Mouse (Mus musculus): ENCODE measurements at regions not wholly inside any gene's neighbourhood (a gene's known extent, or its start where the extent isn't known, plus 50 kb on each side); places are given as distances from the start of the nearest gene placed in this dataset.

DNA sequence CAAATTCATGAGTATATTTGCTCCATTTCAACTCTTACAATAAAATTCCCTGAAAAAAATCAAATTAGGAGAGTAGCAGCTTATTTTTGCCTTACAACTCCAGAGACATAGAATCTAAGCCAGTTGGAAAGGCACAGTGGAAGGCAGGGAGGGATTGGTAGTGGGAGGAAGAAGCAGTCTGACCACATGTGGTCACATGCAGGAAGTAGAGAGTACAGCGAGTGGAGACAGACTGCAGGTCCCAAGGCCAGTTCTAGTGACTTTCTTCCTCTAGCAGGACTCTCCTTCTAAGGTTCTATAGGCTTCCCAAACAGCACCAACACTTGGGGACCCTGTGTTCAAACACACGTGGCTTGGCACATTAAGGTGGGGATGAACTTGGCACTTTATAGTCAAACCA lies 245.6 kb upstream of the Adgrl4 start:
- Histone ChIP-seq H3K36me3 (no peaks in the 10 kb centered on the region), H3K9me3 (no peaks in the 10 kb centered on the region), H3K9ac (no peak overlapping the region), H3K4me3 (no peak overlapping the region), H3K27ac (no peak overlapping the region), H3K4me2 (no peak overlapping the region), H3K4me1 (no peaks in the 10 kb centered on the region), H3K27me3 (no peaks in the 10 kb centered on the region)
- WGBS: 78% methylated on average over 2 of the region's 2 CpGs
- no peak for ATAC-seq (ENCODE audit: insufficient number of reproducible peaks, insufficient read depth, low FRiP score, low TSS enrichment, low read depth)

DNA sequence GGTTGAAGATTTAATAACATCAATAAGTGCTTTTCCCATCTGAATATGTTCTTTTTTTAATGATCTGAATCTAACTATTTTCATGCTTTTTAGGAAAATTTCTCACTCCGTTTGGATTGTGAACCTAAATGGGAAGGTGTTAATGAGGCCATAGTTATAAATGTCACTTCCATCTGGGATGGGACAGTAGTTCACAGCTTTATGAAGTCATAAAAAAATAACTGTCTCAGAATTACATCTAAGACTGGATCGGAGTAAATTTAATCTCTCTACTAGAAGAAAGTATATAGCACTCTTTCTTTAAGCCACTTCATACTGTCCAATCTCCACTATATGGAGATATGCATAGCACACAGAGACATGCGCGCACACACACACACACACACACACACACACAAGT lies 226.7 kb upstream of the Adgrl4 start:
- Histone ChIP-seq H3K4me2 (no peak overlapping the region), H3K4me3 (no peak overlapping the region), H3K4me1 (no peaks in the 10 kb centered on the region), H3K9ac (no peak overlapping the region), H3K9me3 (no peaks in the 10 kb centered on the region), H3K36me3 (no peaks in the 10 kb centered on the region), H3K27ac (no peak overlapping the region), H3K27me3 (no peaks in the 10 kb centered on the region)
- 91% methylated on average over 4 of the region's 4 CpGs for WGBS
- ATAC-seq (ENCODE audit: insufficient number of reproducible peaks, insufficient read depth, low FRiP score, low TSS enrichment, low read depth): no peak

DNA sequence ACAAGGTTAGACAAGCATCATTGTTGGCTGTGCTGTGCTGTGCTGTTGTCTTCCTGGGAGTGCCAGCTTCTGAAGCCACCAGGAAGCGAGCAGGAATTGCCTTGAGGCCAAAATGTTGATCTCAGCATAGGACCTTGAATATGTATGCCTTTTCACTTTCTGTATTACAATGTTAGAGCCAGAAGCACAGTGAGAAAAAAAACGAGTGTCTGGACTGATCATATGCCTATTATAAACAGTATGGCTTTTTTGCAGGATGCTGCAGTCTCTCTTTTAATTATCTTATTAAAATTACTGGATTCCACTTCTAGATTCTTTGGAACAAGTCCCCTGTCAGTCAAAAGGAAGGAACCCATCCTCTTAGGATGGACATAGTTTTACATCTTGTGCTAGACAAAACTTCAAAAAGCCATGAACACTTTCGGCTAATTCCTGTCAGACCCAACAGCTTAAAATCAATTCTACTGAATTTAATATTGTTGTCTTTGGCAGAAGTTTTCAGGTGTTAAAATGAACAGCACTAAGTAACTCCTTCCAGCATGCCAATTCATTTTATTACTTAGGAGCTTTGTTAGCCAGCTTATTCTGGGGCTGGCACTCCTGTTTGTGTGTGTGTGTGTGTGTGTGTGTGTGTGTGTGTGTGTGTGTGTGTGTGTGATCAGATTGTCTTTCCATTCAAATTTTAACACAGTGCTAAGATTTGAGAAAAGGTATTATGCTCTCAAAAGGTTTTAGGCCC lies 220.8 kb upstream of the Adgrl4 start:
- WGBS: 53% methylated on average over 3 of the region's 3 CpGs
- no peak for ATAC-seq (ENCODE audit: insufficient number of reproducible peaks, insufficient read depth, low FRiP score, low TSS enrichment, low read depth)
- Histone ChIP-seq H3K36me3 (no peaks in the 10 kb centered on the region), H3K27ac (no peak overlapping the region), H3K27me3 (no peaks in the 10 kb centered on the region), H3K4me3 (no peak overlapping the region), H3K4me2 (no peak overlapping the region), H3K9me3 (no peaks in the 10 kb centered on the region), H3K9ac (no peak overlapping the region), H3K4me1 (0 out of 2 replicates have a peak, but pooled peaks cover 5% of the 10 kb centered on the region)

DNA sequence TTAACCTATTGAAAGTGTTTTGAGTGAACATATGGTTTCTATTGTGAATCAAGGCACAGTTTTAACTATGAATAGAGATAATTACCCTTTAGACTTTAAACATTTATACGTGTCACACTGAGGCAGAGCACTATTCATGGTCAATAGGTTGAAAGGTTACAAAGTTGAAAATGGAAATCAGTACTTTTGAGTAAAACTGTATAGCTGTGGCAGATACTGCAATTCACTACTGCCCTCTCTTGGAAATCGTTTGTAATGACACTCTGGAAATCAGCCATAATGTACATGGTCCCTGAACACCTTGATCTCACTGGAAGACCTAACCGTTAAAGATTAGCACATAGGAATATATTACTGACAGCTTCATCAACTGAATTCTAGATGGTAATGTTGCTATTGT lies 215.3 kb upstream of the Adgrl4 start:
- 0 out of 2 replicates have a peak, but pooled peaks cover 5% of the 10 kb centered on the region for H3K4me1 ChIP-seq
- no peak overlapping the region for H3K9ac ChIP-seq
- ATAC-seq (ENCODE audit: insufficient number of reproducible peaks, insufficient read depth, low FRiP score, low TSS enrichment, low read depth): no peak
- WGBS: 7% methylated on average over 3 of the region's 3 CpGs
- H3K4me3 ChIP-seq: no peak overlapping the region
- H3K9me3 ChIP-seq: no peaks in the 10 kb centered on the region
- no peaks in the 10 kb centered on the region for H3K27me3 ChIP-seq
- no peaks in the 10 kb centered on the region for H3K36me3 ChIP-seq
- H3K4me2 ChIP-seq: no peak overlapping the region
- H3K27ac ChIP-seq: no peak overlapping the region

DNA sequence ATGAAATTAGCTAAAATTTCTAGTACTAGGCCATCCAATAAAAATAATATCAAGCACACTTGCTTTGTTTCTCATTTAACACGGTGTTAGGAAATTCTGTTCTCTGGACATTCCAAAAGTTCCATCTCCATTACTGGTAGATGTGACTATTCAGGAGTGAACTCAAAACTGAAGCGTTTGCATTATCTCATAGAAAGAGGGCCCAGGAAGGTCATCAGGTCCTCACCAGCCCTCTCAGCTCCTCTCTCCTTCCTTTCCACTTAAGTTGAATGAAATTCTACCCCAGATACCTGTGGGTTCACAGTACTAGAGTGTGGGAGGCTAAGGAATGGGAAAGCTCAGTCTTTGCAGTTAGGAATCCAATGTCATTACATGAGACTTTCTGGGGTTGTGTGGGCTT lies 185.2 kb upstream of the Adgrl4 start:
- Histone ChIP-seq H3K9me3 (no peaks in the 10 kb centered on the region), H3K27ac (no peak overlapping the region), H3K4me1 (no peaks in the 10 kb centered on the region), H3K36me3 (no peaks in the 10 kb centered on the region), H3K9ac (no peak overlapping the region), H3K4me2 (no peak overlapping the region), H3K27me3 (no peaks in the 10 kb centered on the region), H3K4me3 (no peak overlapping the region)
- 77% methylated on average over 2 of the region's 2 CpGs for WGBS
- ATAC-seq (ENCODE audit: insufficient number of reproducible peaks, insufficient read depth, low FRiP score, low TSS enrichment, low read depth): no peak

DNA sequence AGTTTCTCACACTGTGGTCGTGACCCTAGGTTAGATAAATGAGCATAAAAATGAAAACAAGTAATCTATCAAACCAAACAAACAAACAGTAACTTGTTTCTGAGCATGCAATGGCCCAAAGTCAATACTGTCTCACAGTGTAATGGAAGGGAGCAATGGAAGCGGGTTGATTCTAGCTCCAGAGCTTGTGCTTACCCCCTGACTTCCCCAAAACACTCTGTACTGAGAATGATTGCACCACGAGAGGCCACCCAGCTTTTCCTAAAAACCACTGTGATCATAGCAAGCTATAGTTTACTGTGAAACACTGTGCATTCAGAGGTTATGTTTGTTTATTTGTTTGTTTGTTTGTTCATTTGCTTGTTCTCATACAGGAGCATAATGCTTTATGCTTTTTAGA lies 174.9 kb upstream of the Adgrl4 start:
- Histone ChIP-seq H3K9me3 (no peaks in the 10 kb centered on the region), H3K4me2 (no peak overlapping the region), H3K27me3 (no peaks in the 10 kb centered on the region), H3K9ac (no peak overlapping the region), H3K36me3 (no peaks in the 10 kb centered on the region), H3K4me3 (no peak overlapping the region), H3K4me1 (no peaks in the 10 kb centered on the region), H3K27ac (no peak overlapping the region)
- no peak for ATAC-seq (ENCODE audit: insufficient number of reproducible peaks, insufficient read depth, low FRiP score, low TSS enrichment, low read depth)
- WGBS: 84% methylated on average over 3 of the region's 3 CpGs

DNA sequence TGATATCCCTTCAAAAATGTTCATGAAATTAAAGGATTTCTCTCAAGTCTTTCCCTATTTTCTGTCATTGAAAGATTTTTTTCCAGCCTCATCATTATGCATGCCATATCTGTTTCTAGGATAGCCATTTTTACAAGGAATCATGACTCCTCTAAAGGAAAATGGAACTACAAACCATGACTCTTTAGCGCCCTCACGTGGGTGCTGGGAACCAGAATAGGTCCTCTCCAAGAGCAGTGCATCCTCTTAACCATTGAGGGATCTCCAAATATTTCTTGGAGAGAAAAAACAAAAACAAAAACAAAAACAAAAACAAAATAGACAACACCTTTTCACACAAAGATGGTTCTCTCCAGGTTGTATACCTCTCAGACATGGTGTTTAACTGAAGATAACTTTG lies 172.0 kb upstream of the Adgrl4 start:
- H3K9me3 ChIP-seq: no peaks in the 10 kb centered on the region
- no peak overlapping the region for H3K4me3 ChIP-seq
- ATAC-seq (ENCODE audit: insufficient number of reproducible peaks, insufficient read depth, low FRiP score, low TSS enrichment, low read depth): no peak
- 28% methylated on average over 2 of the region's 2 CpGs for WGBS
- no peaks in the 10 kb centered on the region for H3K27me3 ChIP-seq
- no peak overlapping the region for H3K27ac ChIP-seq
- no peak overlapping the region for H3K4me2 ChIP-seq
- no peaks in the 10 kb centered on the region for H3K36me3 ChIP-seq
- H3K4me1 ChIP-seq: no peaks in the 10 kb centered on the region
- no peak overlapping the region for H3K9ac ChIP-seq

DNA sequence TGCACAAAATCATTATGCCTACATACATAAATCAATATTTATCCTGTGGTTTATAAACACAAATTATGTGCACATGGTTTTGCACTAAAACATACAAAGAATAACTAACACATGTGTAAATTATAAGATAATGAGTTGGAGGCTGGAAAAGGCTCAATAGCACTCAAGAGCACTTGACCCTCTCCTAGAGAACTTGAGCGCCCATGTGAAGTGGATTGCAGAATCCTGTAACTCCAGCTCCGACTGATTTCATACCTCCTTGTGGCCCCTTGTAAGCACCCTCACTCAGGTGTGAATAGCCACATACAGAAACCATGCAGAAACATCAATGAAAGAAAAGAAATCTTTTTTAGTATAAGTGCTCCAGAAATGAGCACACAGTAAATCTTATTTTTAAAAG lies 168.2 kb upstream of the Adgrl4 start:
- no peak overlapping the region for H3K4me3 ChIP-seq
- no peak for ATAC-seq (ENCODE audit: insufficient number of reproducible peaks, insufficient read depth, low FRiP score, low TSS enrichment, low read depth)
- 78% methylated on average over 2 of the region's 2 CpGs for whole genome bisulfite sequencing

DNA sequence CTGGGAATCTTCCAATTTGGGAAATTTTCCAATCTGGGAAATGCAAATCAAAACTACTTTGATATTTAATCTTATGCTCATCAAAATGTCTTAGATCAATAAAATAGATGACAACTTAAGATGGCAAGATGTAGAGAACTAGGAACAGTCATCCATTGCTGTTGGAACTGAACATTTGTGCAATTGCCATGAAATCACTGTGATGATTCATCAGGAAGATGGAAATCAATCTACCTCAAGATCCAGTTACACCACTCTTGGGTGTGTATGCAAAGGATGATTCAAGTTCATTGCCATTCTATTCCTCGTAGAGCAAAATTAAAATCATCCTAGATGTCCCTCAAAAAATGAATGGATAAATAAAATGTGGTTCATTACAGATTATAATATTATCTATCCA lies 153.9 kb upstream of the Adgrl4 start:
- Histone ChIP-seq H3K9ac (no peak overlapping the region), H3K36me3 (no peaks in the 10 kb centered on the region), H3K4me1 (no peaks in the 10 kb centered on the region), H3K4me3 (no peak overlapping the region), H3K4me2 (no peak overlapping the region), H3K27ac (no peak overlapping the region), H3K27me3 (no peaks in the 10 kb centered on the region), H3K9me3 (no peaks in the 10 kb centered on the region)
- no peak for ATAC-seq (ENCODE audit: insufficient number of reproducible peaks, insufficient read depth, low FRiP score, low TSS enrichment, low read depth)
- 90% methylated on average over 1 of the region's 1 CpGs for WGBS

More for the DNA sequence above, 168.2 kb upstream of the Adgrl4 start:
- H3K9ac ChIP-seq: no peak overlapping the region
- H3K36me3 ChIP-seq: no peaks in the 10 kb centered on the region
- H3K4me1 ChIP-seq: no peaks in the 10 kb centered on the region
- no peaks in the 10 kb centered on the region for H3K27me3 ChIP-seq
- H3K27ac ChIP-seq: no peak overlapping the region
- H3K4me2 ChIP-seq: no peak overlapping the region
- no peaks in the 10 kb centered on the region for H3K9me3 ChIP-seq

DNA sequence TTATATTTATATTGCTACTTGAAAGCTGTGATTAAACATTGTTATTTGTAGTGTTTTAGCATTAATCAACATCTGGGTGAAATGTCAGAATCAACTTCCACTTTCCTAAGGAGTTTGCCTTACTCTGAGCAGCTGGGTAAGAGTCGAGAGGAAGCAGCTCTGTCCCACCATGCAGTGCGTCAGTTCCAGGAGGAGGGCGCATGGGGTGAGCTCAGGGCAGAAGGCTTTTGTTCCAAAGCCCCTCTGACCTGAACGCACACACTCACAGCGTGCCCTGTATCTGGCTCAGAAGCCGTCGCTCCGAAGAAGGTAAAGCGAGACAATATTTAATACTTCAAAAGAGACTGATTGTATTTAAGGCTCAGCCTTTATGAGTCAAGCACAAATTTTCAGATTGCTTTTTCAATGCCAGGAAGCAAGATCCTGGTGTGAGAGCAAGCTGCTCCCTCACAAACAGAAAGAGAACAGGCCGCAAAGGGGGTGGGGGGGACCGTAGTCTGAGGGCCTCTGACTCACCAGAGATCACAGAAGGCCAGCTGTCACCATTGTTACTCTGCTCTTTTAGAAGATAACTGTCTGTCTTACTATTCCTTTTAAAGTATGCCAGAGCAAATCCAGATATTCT lies 143.6 kb upstream of the Adgrl4 start:
- Histone ChIP-seq H3K27ac (no peak overlapping the region), H3K9ac (no peak overlapping the region), H3K9me3 (no peaks in the 10 kb centered on the region), H3K4me1 (no peaks in the 10 kb centered on the region), H3K36me3 (no peaks in the 10 kb centered on the region), H3K27me3 (no peaks in the 10 kb centered on the region), H3K4me3 (no peak overlapping the region), H3K4me2 (no peak overlapping the region)
- 59% methylated on average over 11 of the region's 11 CpGs for WGBS
- no peak for ATAC-seq (ENCODE audit: insufficient number of reproducible peaks, insufficient read depth, low FRiP score, low TSS enrichment, low read depth)

DNA sequence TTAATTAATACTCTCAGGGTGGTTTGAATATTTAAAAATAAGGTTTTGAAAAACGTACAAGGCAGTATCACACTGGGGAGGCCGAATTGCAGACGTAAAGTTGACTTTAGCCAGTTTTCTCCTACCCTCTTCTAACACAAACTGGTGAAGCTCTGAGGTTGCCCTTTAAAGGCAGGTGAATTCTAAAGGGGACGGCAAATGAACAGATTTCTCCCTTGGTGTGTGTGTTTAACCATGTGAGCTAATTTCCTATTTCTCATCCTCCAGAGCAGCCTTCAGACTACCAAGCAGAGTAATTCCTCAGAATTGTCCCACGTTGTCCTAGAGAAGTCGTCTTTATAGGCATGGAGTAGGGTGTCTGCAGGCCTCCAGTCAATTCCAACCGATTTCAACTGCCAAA lies 143.1 kb upstream of the Adgrl4 start:
- Histone ChIP-seq H3K36me3 (no peaks in the 10 kb centered on the region), H3K9me3 (no peaks in the 10 kb centered on the region), H3K27me3 (no peaks in the 10 kb centered on the region), H3K4me3 (no peak overlapping the region), H3K4me2 (no peak overlapping the region), H3K9ac (no peak overlapping the region), H3K27ac (no peak overlapping the region), H3K4me1 (no peaks in the 10 kb centered on the region)
- ATAC-seq (ENCODE audit: insufficient number of reproducible peaks, insufficient read depth, low FRiP score, low TSS enrichment, low read depth): no peak
- 86% methylated on average over 7 of the region's 7 CpGs for WGBS

DNA sequence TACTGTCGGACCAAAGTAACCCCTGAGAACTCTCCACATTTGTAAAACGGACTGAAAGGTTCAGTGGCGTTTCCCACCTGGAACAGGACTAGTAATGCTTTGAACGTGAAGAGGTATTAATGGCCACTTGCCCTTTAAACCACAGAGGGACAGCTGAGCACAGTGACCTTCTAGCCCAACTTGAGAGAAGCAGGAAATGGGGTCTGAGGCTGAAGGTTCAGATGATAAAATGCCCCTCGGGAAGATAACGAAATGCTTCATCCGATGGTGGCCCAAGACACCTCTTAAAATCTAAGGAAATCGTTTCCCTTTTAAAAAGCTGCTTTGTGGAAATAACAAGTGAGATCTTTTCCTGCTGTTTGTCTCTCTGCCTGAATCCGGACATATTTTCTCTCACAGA lies 142.7 kb upstream of the Adgrl4 start:
- ATAC-seq (ENCODE audit: insufficient number of reproducible peaks, insufficient read depth, low FRiP score, low TSS enrichment, low read depth): no peak
- H3K27ac ChIP-seq: no peak overlapping the region
- no peaks in the 10 kb centered on the region for H3K36me3 ChIP-seq
- no peak overlapping the region for H3K9ac ChIP-seq
- H3K4me3 ChIP-seq: no peak overlapping the region
- no peaks in the 10 kb centered on the region for H3K4me1 ChIP-seq
- 65% methylated on average over 9 of the region's 9 CpGs for WGBS
- no peaks in the 10 kb centered on the region for H3K27me3 ChIP-seq
- H3K9me3 ChIP-seq: no peaks in the 10 kb centered on the region
- H3K4me2 ChIP-seq: no peak overlapping the region

Data from embryonic facial prominence, embryonic 13.5 days (tissue).